Mouse (Mus musculus): ENCODE data around the gene Fgr.
"Not testable (repeated sequence)": the region's sequence is repeated elsewhere in the genome, so short reads cannot be mapped to it uniquely, and the experiment has no call there.

The Fgr gene

GRCm38 (mm10) chr4:132973814-132974398, at the start of gene Fgr:
Gene Fgr, plus strand, starts transcription at chr4:132974095.
- peak; percentile 60 for DNase-seq (ENCODE audit: low read depth)

- DNase-seq (ENCODE audit: low read depth), result not testable (repeated sequence)
Measured at GRCm38 (mm10) chr4:132926520-132926919, 47.4 kb upstream of the Fgr start.

- peak; percentile 88 for DNase-seq (ENCODE audit: low read depth)
Measured at GRCm38 (mm10) chr4:132930784-132931183, 43.1 kb upstream of the Fgr start.

- DNase-seq (ENCODE audit: low read depth), result peak; percentile 64
Measured at GRCm38 (mm10) chr4:132932752-132933404, 41.0 kb upstream of the Fgr start.

- no peak for DNase-seq (ENCODE audit: low read depth)
Measured at GRCm38 (mm10) chr4:132934639-132935038, 39.3 kb upstream of the Fgr start.

- DNase-seq (ENCODE audit: low read depth), result peak; percentile 20
Measured at GRCm38 (mm10) chr4:132938181-132938941, 35.5 kb upstream of the Fgr start.

GRCm38 (mm10) chr4:132939421-132940127, 34.3 kb upstream of the Fgr start:
- peak; percentile 88 for DNase-seq (ENCODE audit: low read depth)

GRCm38 (mm10) chr4:132941012-132941729, 32.7 kb upstream of the Fgr start:
- DNase-seq (ENCODE audit: low read depth), result peak; percentile 39

GRCm38 (mm10) chr4:132943088-132943487, 30.8 kb upstream of the Fgr start:
- no peak for DNase-seq (ENCODE audit: low read depth)

GRCm38 (mm10) chr4:132944106-132944505, 29.8 kb upstream of the Fgr start:
- peak; percentile 75 for DNase-seq (ENCODE audit: low read depth)

- no peak for DNase-seq (ENCODE audit: low read depth)
Measured at GRCm38 (mm10) chr4:132944776-132945175, 29.1 kb upstream of the Fgr start.

GRCm38 (mm10) chr4:132945261-132946046, 28.4 kb upstream of the Fgr start:
- DNase-seq (ENCODE audit: low read depth), result peak; percentile 96

- DNase-seq (ENCODE audit: low read depth), result peak; percentile 86
Measured at GRCm38 (mm10) chr4:132946047-132947001, 27.6 kb upstream of the Fgr start.

- DNase-seq (ENCODE audit: low read depth), result no peak
Measured at GRCm38 (mm10) chr4:132949882-132950532, 23.9 kb upstream of the Fgr start.

GRCm38 (mm10) chr4:132950999-132951398, 22.9 kb upstream of the Fgr start:
- no peak for DNase-seq (ENCODE audit: low read depth)

- DNase-seq (ENCODE audit: low read depth), result no peak
Measured at GRCm38 (mm10) chr4:132954530-132955394, 19.1 kb upstream of the Fgr start.

- DNase-seq (ENCODE audit: low read depth), result no peak
Measured at GRCm38 (mm10) chr4:132955395-132955791, 18.5 kb upstream of the Fgr start.

All from induced T-regulatory cell, adult 2 months (primary cell).